Comparison of ENCODE assay signal across 27 mouse cellular contexts in genomic region chr4:88427630-88428239, GRCm38 (mm10). TPM values are rescaled to one million over a fixed set of nuclear protein-coding genes. Genes with fewer than 3 reads are reported as not detected.
DNase-seq lines count a peak whose midpoint lies in the region; ATAC-seq and TF ChIP-seq lines count a peak whose summit lies in the region.
"Had no signal": no experiment of that assay in that cellular context is flagged by ENCODE, and none has a peak within 500 bp of the region (broad histone marks: within the 10 kb centered on the region; RNA-seq: fewer than 3 reads in every experiment).

No protein-coding gene starts in this region.

- no peaks in the 10 kb centered on the region; the same call in 1 of the 2 replicates for H3K4me1 ChIP-seq in limb, embryonic 13.5 days
- no peaks in the 10 kb centered on the region for H3K4me1 ChIP-seq in limb, embryonic 10.5 days
- H3K4me1 ChIP-seq in MEL (ENCODE audit: control insufficient read depth in 1 of 2, insufficient read depth in 2 of 2, low read length in 2 of 2) = peaks cover 0 to 8% of the 10 kb centered on the region in 2 experiments; a peak in 2 of 4 replicates
- peaks cover 9% of the 10 kb centered on the region for H3K4me1 ChIP-seq in embryonic facial prominence, embryonic 13.5 days
- no peaks in the 10 kb centered on the region; the same call in 1 of the 2 replicates for H3K4me1 ChIP-seq in embryonic fibroblast, embryonic 13.5 days (ENCODE audit: control insufficient read depth, insufficient read depth, low read length)
- H3K4me1 ChIP-seq: forebrain, embryonic 12.5 days; forebrain, embryonic 15.5 days; heart, embryonic 13.5 days had no signal

- TF ChIP-seq CTCF in MEL (IDR thresholded peaks at IDR 0.05 in 2 of 3, conservative IDR thresholded peaks at IDR 0.05 in 1 of 3; ENCODE audit: control insufficient read depth in 1 of 3, insufficient read depth in 1 of 3, low read depth in 2 of 3, low read length in 3 of 3, poor library complexity in 1 of 3, severe bottlenecking in 1 of 3) = no peak
- TF ChIP-seq CTCF in embryonic fibroblast, embryonic 13.5 days (IDR thresholded peaks at IDR 0.05; ENCODE audit: borderline replicate concordance, insufficient read depth, low read length) = no peak

- no peak for DNase-seq in limb, embryonic 10.5 days (ENCODE audit: low spot score)
- no peak for DNase-seq in MEL (ENCODE audit: low read depth, low spot score)
- no peak for DNase-seq in cerebellum, adult 9-11 months
- DNase-seq in cerebellum, postnatal 4 days (ENCODE audit: low spot score in 2 of 2) = no peak
- DNase-seq in yolk sac, embryonic 10.5 days (ENCODE audit: low spot score) = no peak
- DNase-seq: adrenal gland, postnatal 10 days; adrenal gland, postnatal 36 days; cerebellum, adult 18-20 months; cerebellum, adult 9-10 months; cerebellum, postnatal 25 days; embryo, embryonic 11 days; gastrocnemius, postnatal 25 days; heart, adult 18-20 months; heart, postnatal 14 days; heart, postnatal 4 days had no signal

- no peak overlapping the region for H3K27ac ChIP-seq in limb, embryonic 13.5 days
- no peak overlapping the region for H3K27ac ChIP-seq in limb, embryonic 10.5 days
- no peak overlapping the region for H3K27ac ChIP-seq in MEL (ENCODE audit: control insufficient read depth, low read depth, low read length)
- H3K27ac ChIP-seq in embryonic facial prominence, embryonic 13.5 days = peak overlapping the region; percentile 89
- H3K27ac ChIP-seq in embryonic fibroblast, embryonic 13.5 days (ENCODE audit: insufficient read depth, low read length) = peak overlapping the region; percentile 49
- H3K27ac ChIP-seq: forebrain, embryonic 12.5 days; forebrain, embryonic 15.5 days; heart, embryonic 13.5 days; hindbrain, embryonic 14.5 days; hindbrain, postnatal 0 days had no signal

- ATAC-seq in limb, embryonic 13.5 days (ENCODE audit: low FRiP score, low read depth) = 0 out of 2 replicates have a peak, but pooled peaks have one; percentile 28
- ATAC-seq in embryonic facial prominence, embryonic 13.5 days (ENCODE audit: insufficient number of reproducible peaks, insufficient read depth, low FRiP score, low TSS enrichment, low read depth) = peak; percentile 48; the same call in 1 of the 2 replicates
- ATAC-seq: CD4-positive, CD25-positive, alpha-beta regulatory T cell, adult 4 months; forebrain, embryonic 15.5 days; hindbrain, postnatal 0 days; inflammation-experienced regulatory T-cells, adult 6 months; Patski had no signal

- no peaks in the 10 kb centered on the region for H3K27me3 ChIP-seq in limb, embryonic 13.5 days
- H3K27me3 ChIP-seq in limb, embryonic 10.5 days (ENCODE audit: low read depth, poor library complexity, severe bottlenecking) = no peaks in the 10 kb centered on the region
- H3K27me3 ChIP-seq in MEL (ENCODE audit: control insufficient read depth in 1 of 2, insufficient read depth in 2 of 2, low read length in 2 of 2) = no peaks in the 10 kb centered on the region
- H3K27me3 ChIP-seq in embryonic facial prominence, embryonic 13.5 days = no peaks in the 10 kb centered on the region
- H3K27me3 ChIP-seq: forebrain, embryonic 12.5 days; forebrain, embryonic 15.5 days; heart, embryonic 13.5 days; Patski had no signal

- no peak overlapping the region for H3K4me2 ChIP-seq in limb, embryonic 13.5 days (replicated peaks)
- no peak overlapping the region for H3K4me2 ChIP-seq in embryonic facial prominence, embryonic 13.5 days
- H3K4me2 ChIP-seq: forebrain, embryonic 12.5 days; forebrain, embryonic 15.5 days; heart, embryonic 13.5 days; hindbrain, embryonic 14.5 days had no signal

- no peak overlapping the region for H3K9ac ChIP-seq in limb, embryonic 13.5 days
- H3K9ac ChIP-seq in MEL (ENCODE audit: control insufficient read depth, low read depth, low read length, poor library complexity, severe bottlenecking) = no peak overlapping the region
- no peak overlapping the region for H3K9ac ChIP-seq in embryonic facial prominence, embryonic 13.5 days
- H3K9ac ChIP-seq: forebrain, embryonic 12.5 days; forebrain, embryonic 15.5 days; heart, embryonic 13.5 days; hindbrain, embryonic 14.5 days had no signal

- WGBS in limb, embryonic 13.5 days = 72% methylated on average over 2 of the region's 2 CpGs
- WGBS in limb, embryonic 10.5 days = 87% methylated on average over 2 of the region's 2 CpGs
- WGBS in embryonic facial prominence, embryonic 13.5 days = 34% methylated on average over 2 of the region's 2 CpGs

- no peaks in the 10 kb centered on the region for H3K79me2 ChIP-seq in MEL (ENCODE audit: control insufficient read depth, insufficient read depth, low read length, poor library complexity)

- no peak overlapping the region for H3K4me3 ChIP-seq in limb, embryonic 13.5 days
- no peak overlapping the region for H3K4me3 ChIP-seq in limb, embryonic 10.5 days
- no peak overlapping the region for H3K4me3 ChIP-seq in MEL (ENCODE audit: control insufficient read depth in 1 of 2, insufficient read depth in 1 of 2, low read depth in 2 of 2, low read length in 2 of 2)
- no peak overlapping the region for H3K4me3 ChIP-seq in embryonic facial prominence, embryonic 13.5 days
- H3K4me3 ChIP-seq in embryonic fibroblast, embryonic 13.5 days (ENCODE audit: insufficient read depth, low read length) = no peak overlapping the region
- H3K4me3 ChIP-seq: erythroblast, embryonic 14.5 days; forebrain, embryonic 12.5 days; forebrain, embryonic 15.5 days; heart, embryonic 13.5 days had no signal

- TF ChIP-seq EP300 in MEL (IDR thresholded peaks at IDR 0.05; ENCODE audit: low read depth in 1 of 2, low read length in 2 of 2) = no peak

- no peaks in the 10 kb centered on the region for H3K9me3 ChIP-seq in limb, embryonic 13.5 days
- H3K9me3 ChIP-seq in limb, embryonic 10.5 days (replicated peaks) = no peaks in the 10 kb centered on the region
- no peaks in the 10 kb centered on the region for H3K9me3 ChIP-seq in MEL (replicated peaks; ENCODE audit: insufficient read depth, low read length)
- H3K9me3 ChIP-seq in embryonic facial prominence, embryonic 13.5 days = no peaks in the 10 kb centered on the region
- H3K9me3 ChIP-seq: forebrain, embryonic 12.5 days; forebrain, embryonic 15.5 days; heart, embryonic 13.5 days had no signal

- TF ChIP-seq POLR2A in MEL (IDR thresholded peaks at IDR 0.05; ENCODE audit: control insufficient read depth in 1 of 2, insufficient read depth in 1 of 2, low read depth in 1 of 2, low read length in 2 of 2, poor library complexity in 1 of 2) = no peak
- no peak for TF ChIP-seq POLR2A in embryonic fibroblast, embryonic 13.5 days (IDR thresholded peaks at IDR 0.05; ENCODE audit: low read depth, low read length)

- TF ChIP-seq RAD21 in MEL (IDR thresholded peaks at IDR 0.05; ENCODE audit: low read depth, low read length) = no peak

- H3K36me3 ChIP-seq in limb, embryonic 13.5 days = no peaks in the 10 kb centered on the region
- H3K36me3 ChIP-seq in limb, embryonic 10.5 days = no peaks in the 10 kb centered on the region
- peaks cover 0 to 21% of the 10 kb centered on the region in 2 experiments; a peak in 2 of 4 replicates for H3K36me3 ChIP-seq in MEL (ENCODE audit: control insufficient read depth in 1 of 2, insufficient read depth in 2 of 2, low read length in 2 of 2)
- H3K36me3 ChIP-seq in embryonic facial prominence, embryonic 13.5 days = no peaks in the 10 kb centered on the region
- H3K36me3 ChIP-seq: forebrain, embryonic 12.5 days; forebrain, embryonic 15.5 days; heart, embryonic 13.5 days had no signal

TF ChIP-seq in MEL, 35 proteins besides CTCF, POLR2A, EP300 and RAD21:
- TF ChIP-seq CHD1 (IDR thresholded peaks at IDR 0.05; ENCODE audit: low read depth, low read length) (no peak), ZNF384 (IDR thresholded peaks at IDR 0.05; ENCODE audit: low read depth, low read length) (peak; percentile 69)

RNA-seq across cellular contexts. Expression of gene Hacd4, which starts 11.0 kb away (rescaled TPM):
- 6.8 TPM in 2 replicates for polyA plus RNA-seq in limb, embryonic 13.5 days (2015; fragmentation: Nextera tagmentation; extraction: Ambion mirVana)
- polyA plus RNA-seq in limb, embryonic 10.5 days (2016; fragmentation: Nextera tagmentation; extraction: Ambion mirVana) = 2.1 and 2.5 TPM in 2 replicates
- 0.19 and 0.39 TPM in 2 replicates for total RNA-seq in MEL (2012; rRNA removed)
- polyA plus RNA-seq in MEL (2012; ENCODE audit: insufficient read depth in 1 of 2, insufficient read length in 2 of 2, low read depth in 1 of 2, low replicate concordance in 2 of 2, missing spikeins in 1 of 2) = under 1 TPM in 1 of 2 experiments, not detected in 1; 0.64 TPM
- 11.3 and 12.2 TPM in 2 replicates for polyA plus RNA-seq in embryonic facial prominence, embryonic 13.5 days (2015; fragmentation: Nextera tagmentation; extraction: Ambion mirVana)
- 26.8 and 38.7 TPM in 2 replicates for polyA plus RNA-seq in embryonic fibroblast, embryonic 13.5 days (2011; ENCODE audit: insufficient read length, low read depth, missing spikeins)

Comparison
In these comparisons a context has a peak if more than half of its experiments do, and no peak if none do; other contexts are left out.
1. H3K27ac ChIP-seq: peak in embryonic facial prominence, embryonic 13.5 days (single experiment) and embryonic fibroblast, embryonic 13.5 days (single experiment); none in limb, embryonic 13.5 days (single experiment), limb, embryonic 10.5 days (single experiment) and MEL (single experiment).